7 mouse cellular contexts compared by ENCODE assay signal in the genomic region with DNA sequence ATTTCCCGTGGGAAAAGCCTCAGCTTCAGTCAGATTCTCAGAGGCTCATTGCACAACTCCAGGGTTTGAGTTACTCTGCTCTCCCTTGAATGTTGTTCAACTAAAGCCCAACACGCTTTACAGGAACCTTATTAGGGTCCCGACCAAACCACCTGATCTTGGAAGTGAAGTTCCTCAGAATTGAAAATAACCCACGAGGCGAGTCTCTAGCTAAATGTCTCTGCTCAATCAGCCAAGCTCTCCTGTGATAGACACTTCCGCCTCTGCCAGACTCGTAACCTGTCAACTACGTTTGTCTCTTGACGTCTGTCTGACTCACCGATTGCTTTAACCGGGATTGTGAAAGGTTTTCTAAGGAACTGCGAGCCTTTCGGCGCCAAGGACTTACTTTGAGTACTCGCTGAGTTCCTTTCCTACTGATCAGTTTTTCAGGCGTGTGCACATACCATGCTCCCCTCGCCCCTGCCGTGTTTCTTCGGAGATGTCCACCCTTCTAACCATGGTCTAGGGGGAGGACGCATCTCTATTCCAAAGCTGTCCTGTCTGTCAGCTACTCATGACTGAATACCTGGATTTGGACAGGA. TPM values are rescaled to one million over a fixed set of nuclear protein-coding genes. Genes with fewer than 3 reads are reported as not detected.
DNase-seq lines count a peak whose midpoint lies in the region; ATAC-seq and TF ChIP-seq lines count a peak whose summit lies in the region.

No protein-coding gene starts in this region.

- peak overlapping the region; percentile 25 for H3K9ac ChIP-seq in ES-Bruce4 (ENCODE audit: low read depth, poor library complexity, severe bottlenecking)
- H3K9ac ChIP-seq in heart, embryonic 13.5 days, result peak overlapping the region; percentile 86

- no peaks in the 10 kb centered on the region for H3K27me3 ChIP-seq in ES-Bruce4 (ENCODE audit: control insufficient read depth, insufficient read depth, low read length, poor library complexity, severe bottlenecking)
- 0 out of 2 replicates have a peak, but pooled peaks cover 3% of the 10 kb centered on the region for H3K27me3 ChIP-seq in embryonic facial prominence, embryonic 10.5 days (replicated peaks; ENCODE audit: low read depth, poor library complexity, severe bottlenecking)
- no peaks in the 10 kb centered on the region for H3K27me3 ChIP-seq in heart, embryonic 13.5 days (replicated peaks)

- H3K4me1 ChIP-seq in ES-Bruce4 (ENCODE audit: control insufficient read depth, insufficient read depth, low read length), result no peaks in the 10 kb centered on the region
- H3K4me1 ChIP-seq in embryonic facial prominence, embryonic 10.5 days, result peaks cover 13% of the 10 kb centered on the region
- peaks cover 30% of the 10 kb centered on the region for H3K4me1 ChIP-seq in heart, embryonic 13.5 days

- peak overlapping the region; percentile 96 for H3K4me2 ChIP-seq in heart, embryonic 13.5 days

- ATAC-seq in heart, embryonic 13.5 days (ENCODE audit: extremely low read depth, insufficient number of reproducible peaks, low FRiP score, low TSS enrichment), result no peak
- ATAC-seq in megakaryocyte-erythroid progenitor cell, adult 5-6 weeks (replicated peaks; ENCODE audit: low FRiP score, low TSS enrichment, poor library complexity, severe bottlenecking), result peak; percentile 65

- no peak overlapping the region for H3K27ac ChIP-seq in ES-Bruce4 (ENCODE audit: insufficient read depth, low read length)
- H3K27ac ChIP-seq in embryonic facial prominence, embryonic 10.5 days (replicated peaks), result peak overlapping the region; percentile 90
- H3K27ac ChIP-seq in heart, embryonic 13.5 days (replicated peaks), result peak overlapping the region; percentile 89

- peak overlapping the region; percentile 92 for H3K4me3 ChIP-seq in ES-Bruce4 (ENCODE audit: low read depth, low read length)
- peak overlapping the region; percentile 82 for H3K4me3 ChIP-seq in embryonic facial prominence, embryonic 10.5 days
- peak overlapping the region; percentile 78 for H3K4me3 ChIP-seq in heart, embryonic 13.5 days

- no peaks in the 10 kb centered on the region for H3K9me3 ChIP-seq in ES-Bruce4 (replicated peaks; ENCODE audit: control insufficient read depth, insufficient read depth, low read length, poor library complexity, severe bottlenecking)
- H3K9me3 ChIP-seq in embryonic facial prominence, embryonic 10.5 days, result no peaks in the 10 kb centered on the region
- no peaks in the 10 kb centered on the region for H3K9me3 ChIP-seq in heart, embryonic 13.5 days

- no peaks in the 10 kb centered on the region for H3K36me3 ChIP-seq in ES-Bruce4 (ENCODE audit: control insufficient read depth, insufficient read depth, low read length, poor library complexity, severe bottlenecking)
- no peaks in the 10 kb centered on the region for H3K36me3 ChIP-seq in embryonic facial prominence, embryonic 10.5 days (replicated peaks)
- no peaks in the 10 kb centered on the region for H3K36me3 ChIP-seq in heart, embryonic 13.5 days

- no peak for TF ChIP-seq EP300 in ES-Bruce4 (IDR thresholded peaks at IDR 0.05; ENCODE audit: insufficient read depth, low read depth, low read length)

- DNase-seq in CD4-positive helper T cell, adult 2 months (ENCODE audit: low read depth, low spot score), result peak; percentile 79
- DNase-seq in embryonic facial prominence, embryonic 10.5 days (ENCODE audit: low spot score), result no peak
- DNase-seq in left cerebral cortex, postnatal 25 days (ENCODE audit: low spot score in 2 of 2), result peak; percentile 19 to 63
- peak; percentile 29 for DNase-seq in telencephalon, adult 2 months (ENCODE audit: low read depth, low spot score)

- intact Hi-C loops in left cerebral cortex, postnatal 25 days (cut with DNase I), result no loop called here

- TF ChIP-seq POLR2A in ES-Bruce4 (IDR thresholded peaks at IDR 0.05; ENCODE audit: insufficient read depth, low read length), result no peak

- TF ChIP-seq CTCF in ES-Bruce4 (IDR thresholded peaks at IDR 0.05; ENCODE audit: low read depth, low read length), result no peak

- WGBS in embryonic facial prominence, embryonic 10.5 days, result 3% methylated on average over 20 of the region's 20 CpGs
- WGBS in heart, embryonic 13.5 days, result under 1% methylated on average over 20 of the region's 20 CpGs

RNA-seq across cellular contexts. Expression of a gene that starts 0.6 kb away (rescaled TPM):
- 6.7 TPM in 2 replicates for polyA plus RNA-seq in ES-Bruce4 (2011; ENCODE audit: insufficient read depth, insufficient read length, low read depth, missing spikeins)
- polyA plus RNA-seq in embryonic facial prominence, embryonic 10.5 days (2016; fragmentation: Nextera tagmentation; extraction: Ambion mirVana), result 10.8 and 12.3 TPM in 2 replicates
- 10.4 and 11.3 TPM in 2 replicates for polyA plus RNA-seq in heart, embryonic 13.5 days (2015; fragmentation: Nextera tagmentation; extraction: Ambion mirVana)
- total RNA-seq in left cerebral cortex, postnatal 25 days (2021), result 10 to 100 TPM; 12.6 to 13.0 TPM
- total RNA-seq in megakaryocyte-erythroid progenitor cell, adult 5-6 weeks (2014; fragmentation: Nextera tagmentation), result 9.2 and 12.4 TPM in 2 replicates
- 12.6 and 24.9 TPM in 2 replicates for total RNA-seq in megakaryocyte-erythroid progenitor cell, adult 5-6 weeks (2017)

RNA-seq across cellular contexts. Expression of a gene that starts 18.3 kb away (rescaled TPM):
- polyA plus RNA-seq in ES-Bruce4 (2011; ENCODE audit: insufficient read depth, insufficient read length, low read depth, missing spikeins), result 66.7 and 70.0 TPM in 2 replicates
- polyA plus RNA-seq in embryonic facial prominence, embryonic 10.5 days (2016; fragmentation: Nextera tagmentation; extraction: Ambion mirVana), result 66.5 and 66.9 TPM in 2 replicates
- polyA plus RNA-seq in heart, embryonic 13.5 days (2015; fragmentation: Nextera tagmentation; extraction: Ambion mirVana), result 62.3 and 63.5 TPM in 2 replicates
- 100 to 1,000 TPM; 192 to 196 TPM for total RNA-seq in left cerebral cortex, postnatal 25 days (2021)
- total RNA-seq in megakaryocyte-erythroid progenitor cell, adult 5-6 weeks (2014; fragmentation: Nextera tagmentation), result 47.4 and 49.6 TPM in 2 replicates
- total RNA-seq in megakaryocyte-erythroid progenitor cell, adult 5-6 weeks (2017), result 38.1 and 39.3 TPM in 2 replicates
